Mouse (Mus musculus) spleen, adult 2 months (tissue): Measurements from ENCODE around the gene Gm35549. TPM values are rescaled to one million over a fixed set of nuclear protein-coding genes. Genes with fewer than 3 reads are reported as not detected.
"Not testable (repeated sequence)": the region's sequence is repeated elsewhere in the genome, so short reads cannot be mapped to it uniquely, and the experiment has no call there.

Experiments
- DNase-seq, 2 experiments: peaks; one replicate each; pipeline versions ENCODE4 v3.0.0 to v3.0.0-alpha.2; 2012 to 2021; ENCODE audit warnings: low spot score in 2 of 2, low read depth in 1 of 2
- H3K27ac ChIP-seq: fragments of 200-500 bp; 2 replicates; pipeline ENCODE4 v1.5.1; 2012; ENCODE audit warnings: low read length, inconsistent platforms; ENCODE audit not compliant: insufficient read depth
- H3K27me3 ChIP-seq: fragments of 200-500 bp; 2 replicates; pipeline ENCODE4 v1.6.1; 2012; ENCODE audit warnings: mild to moderate bottlenecking, moderate library complexity, low read length, inconsistent platforms; ENCODE audit not compliant: control insufficient read depth, insufficient read depth
- H3K36me3 ChIP-seq: fragments of 200-500 bp; 2 replicates; pipeline ENCODE4 v1.6.1; 2012; ENCODE audit warnings: mild to moderate bottlenecking, low read length, inconsistent platforms; ENCODE audit not compliant: control insufficient read depth, insufficient read depth
- H3K4me1 ChIP-seq: fragments of 200-500 bp; 2 replicates; pipeline ENCODE4 v1.6.1; 2011; ENCODE audit warnings: inconsistent platforms; ENCODE audit not compliant: control insufficient read depth, insufficient read depth, insufficient read length
- H3K4me3 ChIP-seq: fragments of 200-500 bp; 2 replicates; pipeline ENCODE4 v1.5.1; 2011; ENCODE audit warnings: mild to moderate bottlenecking, inconsistent platforms; ENCODE audit not compliant: insufficient read depth, insufficient read length; ENCODE audit errors: extremely low read depth
- CTCF ChIP-seq: fragments of 200-500 bp; IDR thresholded peaks from 2 replicates; pipeline ENCODE4 v1.5.1; 2011; ENCODE audit warnings: mild to moderate bottlenecking, inconsistent platforms; ENCODE audit not compliant: insufficient read depth, insufficient read length, insufficient replicate concordance; ENCODE audit errors: extremely low read depth
- POLR2A ChIP-seq: fragments of 200-500 bp; IDR thresholded peaks from 2 replicates; pipeline ENCODE4 v1.6.1; 2011; ENCODE audit warnings: low read depth, low read length, inconsistent platforms
- whole genome bisulfite sequencing: fragments of 180-500 bp; shearing (Covaris S2); methylation state at CpG from one replicate; pipeline ENCODE4 v1.1.7; 2018; 5-methylcytosine and 5-hydroxymethylcytosine counted together
- polyA plus RNA-seq: library from polyadenylated mRNA; depleted of rRNA; stranded (reverse); fragments of >200 nt; gene quantifications from 2 replicates; pipeline ENCODE4 v1.2.3, GENCODE M21; 2012

The Gm35549 gene
- polyA plus RNA-seq, 1 experiment: not detected

DNA sequence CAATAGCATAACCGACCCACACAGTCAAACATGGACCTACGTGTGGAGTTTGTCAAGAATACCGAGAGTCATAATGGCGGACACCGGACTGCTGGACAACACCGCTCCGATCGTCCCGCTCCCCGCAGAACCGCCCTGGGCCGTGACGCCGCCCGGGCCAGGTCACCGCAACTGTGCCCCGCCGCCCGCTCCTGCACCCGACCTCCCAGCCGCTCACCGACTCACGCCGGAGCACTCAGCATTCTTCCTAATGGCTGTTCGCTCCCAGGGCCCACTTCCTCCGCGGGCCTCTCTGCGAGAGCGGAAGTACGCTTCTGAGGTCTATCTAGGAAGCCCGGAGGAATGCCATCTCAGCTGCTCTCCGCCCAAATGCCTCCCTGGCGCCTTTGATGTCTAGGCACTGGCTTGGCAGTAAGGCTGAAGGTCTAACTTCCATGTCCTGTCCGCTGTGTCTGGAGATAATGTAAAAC lies 21.9 kb upstream of the Gm35549 start, which contains the start of gene Zfp445:
Gene Zfp445 (minus strand): TSS at position 310 of the 470 bp plus-strand sequence.
- peak within 1 kb of the TSS; percentile 85 for H3K27ac ChIP-seq
- TF ChIP-seq CTCF (no peak), POLR2A (no peak; the same call in 1 of the 2 replicates)
- WGBS: 2% methylated on average over 34 of the region's 34 CpGs
- no peaks in the 10 kb centered on the region for H3K27me3 ChIP-seq
- H3K36me3 ChIP-seq: peaks cover 13% of the 10 kb centered on the region
- H3K4me3 ChIP-seq: peak within 1 kb of the TSS; percentile 99
- peak; percentile 74 to 75 for DNase-seq
- peaks cover 4% of the 10 kb centered on the region; the same call in 1 of the 2 replicates for H3K4me1 ChIP-seq

DNA sequence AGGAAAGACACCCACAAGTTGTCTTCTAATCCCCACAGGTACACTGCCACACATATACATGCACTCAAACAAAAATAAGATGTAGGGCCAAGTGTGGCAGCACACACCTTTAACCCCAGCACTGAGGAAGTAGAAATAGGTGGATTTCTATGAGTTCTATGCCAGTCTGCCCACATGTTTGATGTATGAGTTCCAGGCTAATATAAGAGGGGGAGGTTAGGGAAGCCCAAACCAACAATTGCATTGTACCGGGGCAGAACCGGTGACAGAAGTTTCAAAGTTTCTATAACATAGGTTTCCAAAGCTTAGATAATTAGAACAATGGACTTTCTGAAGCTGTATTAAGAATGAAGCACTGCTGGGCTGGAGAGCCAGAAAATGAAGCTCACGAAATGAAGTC lies 21.0 kb upstream of the Gm35549 start:
- 67% methylated on average over 3 of the region's 3 CpGs for WGBS
- Histone ChIP-seq H3K4me1 (peaks cover 4% of the 10 kb centered on the region; the same call in 1 of the 2 replicates), H3K27ac (no peak overlapping the region), H3K27me3 (no peaks in the 10 kb centered on the region), H3K4me3 (peak overlapping the region; percentile 46), H3K36me3 (peaks cover 18% of the 10 kb centered on the region)
- DNase-seq: no peak
- TF ChIP-seq CTCF: no peak
- TF ChIP-seq POLR2A: no peak

DNA sequence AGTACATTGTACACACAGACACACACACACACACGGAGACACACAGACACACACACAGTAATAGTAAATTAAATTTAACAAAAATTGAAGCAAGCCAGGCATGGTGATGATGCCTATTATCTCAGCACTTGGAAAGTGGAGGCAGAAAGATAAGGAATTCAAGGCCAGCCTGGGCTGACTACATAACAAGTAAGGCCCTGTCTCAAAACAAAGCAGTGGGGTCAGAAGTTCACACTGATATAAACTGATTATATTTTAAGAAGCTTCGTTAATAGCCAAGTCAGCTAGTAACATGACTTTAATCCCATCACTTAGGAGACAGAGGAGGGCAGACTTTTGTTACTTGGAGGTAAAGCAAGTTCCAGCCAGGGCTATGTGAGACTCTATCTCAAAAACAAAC lies 19.9 kb upstream of the Gm35549 start:
- peaks cover 28% of the 10 kb centered on the region for H3K36me3 ChIP-seq
- 84% methylated on average over 2 of the region's 2 CpGs for WGBS
- no peak overlapping the region for H3K27ac ChIP-seq
- H3K4me3 ChIP-seq: no peak overlapping the region
- H3K27me3 ChIP-seq: no peaks in the 10 kb centered on the region
- DNase-seq: no peak
- H3K4me1 ChIP-seq: peaks cover 4% of the 10 kb centered on the region; the same call in 1 of the 2 replicates
- TF ChIP-seq POLR2A (no peak), CTCF (no peak)

DNA sequence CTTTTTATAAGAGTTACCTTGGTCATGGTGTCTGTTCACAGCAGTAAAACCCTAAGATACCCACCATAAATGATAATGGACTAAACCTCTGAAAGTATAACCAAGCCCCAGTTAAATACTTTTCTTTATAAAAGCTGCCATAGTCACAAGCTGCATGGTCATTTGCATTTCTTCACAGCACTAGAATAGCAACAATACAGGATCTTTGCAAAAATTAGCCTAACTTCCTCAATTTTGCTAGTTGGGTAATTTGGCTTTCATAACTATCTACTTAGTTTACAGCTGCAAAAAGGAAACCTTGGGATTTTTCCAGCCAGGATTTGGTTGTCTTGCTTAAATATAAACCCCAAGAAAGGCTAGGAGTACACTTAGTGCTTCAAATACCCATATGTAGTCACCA lies 16.9 kb upstream of the Gm35549 start:
- Histone ChIP-seq H3K27ac (no peak overlapping the region), H3K36me3 (peaks cover 53% of the 10 kb centered on the region), H3K27me3 (no peaks in the 10 kb centered on the region), H3K4me3 (no peak overlapping the region), H3K4me1 (peaks cover 4% of the 10 kb centered on the region; the same call in 1 of the 2 replicates)
- TF ChIP-seq POLR2A: no peak
- no peak for TF ChIP-seq CTCF
- no peak for DNase-seq

DNA sequence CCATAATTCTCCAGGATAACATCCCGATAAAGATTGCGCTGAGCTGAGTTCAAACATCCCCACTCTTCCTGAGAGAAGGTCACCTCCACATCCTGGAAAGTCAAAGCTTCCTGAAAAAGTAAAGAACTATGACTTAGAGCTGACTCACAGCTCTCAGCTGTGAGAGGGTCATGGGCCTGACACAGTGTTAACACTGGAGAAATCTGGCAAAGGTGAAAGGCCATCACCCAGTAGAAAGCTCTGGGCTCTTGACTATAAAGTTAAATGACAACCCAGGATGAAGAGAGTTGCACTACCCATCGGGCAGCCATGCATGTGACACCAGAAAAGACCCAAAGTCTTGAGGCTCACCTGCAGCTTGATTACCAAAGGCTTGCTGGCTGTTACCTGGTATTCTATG lies 12.9 kb upstream of the Gm35549 start:
- 94% methylated on average over 3 of the region's 3 CpGs for WGBS

DNA sequence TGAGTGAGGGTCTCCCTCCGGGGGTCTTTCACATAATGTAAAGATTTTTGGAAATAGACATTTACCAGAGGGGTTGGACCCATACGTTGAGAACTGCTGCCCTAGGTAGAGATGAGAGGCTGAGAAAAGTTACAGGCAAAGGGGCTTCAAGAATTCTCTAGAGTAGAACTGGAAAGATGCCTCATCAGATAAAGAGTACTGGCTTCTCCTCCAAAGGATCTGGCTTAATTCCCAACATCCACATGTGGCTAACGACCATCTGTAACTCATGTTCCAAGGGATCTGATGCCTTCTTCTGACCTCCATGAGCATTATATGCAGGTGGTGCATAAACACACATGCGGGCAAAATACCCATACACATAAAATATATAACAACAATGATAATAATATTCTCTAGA lies 11.8 kb upstream of the Gm35549 start:
- DNase-seq: no peak

More for the DNA sequence above, 12.9 kb upstream of the Gm35549 start:
- Histone ChIP-seq H3K27ac (no peak overlapping the region), H3K4me1 (no peaks in the 10 kb centered on the region), H3K27me3 (no peaks in the 10 kb centered on the region), H3K4me3 (no peak overlapping the region), H3K36me3 (peaks cover 78% of the 10 kb centered on the region)
- TF ChIP-seq CTCF (no peak), POLR2A (no peak)
- no peak for DNase-seq

DNA sequence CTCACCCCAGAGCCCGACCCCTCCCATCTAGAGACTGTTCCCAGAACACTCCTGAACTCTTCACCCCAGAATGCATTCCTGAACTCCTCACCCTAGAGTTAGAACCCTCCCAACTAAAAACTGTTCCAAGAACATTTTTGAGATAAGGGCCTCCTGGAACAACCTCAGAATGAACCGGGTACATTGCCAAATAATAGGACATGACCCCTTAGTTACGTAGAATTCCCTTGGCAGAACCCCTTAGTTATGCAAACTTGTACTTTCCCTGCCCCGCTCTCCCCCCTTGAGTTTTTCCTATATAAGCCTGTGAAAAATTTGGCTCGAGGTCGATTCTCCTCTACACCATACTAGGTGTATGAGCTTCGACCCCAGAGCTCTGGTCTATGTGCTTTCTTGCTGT lies 11.3 kb upstream of the Gm35549 start:
- DNase-seq, H3K27me3 ChIP-seq, H3K4me1 ChIP-seq, H3K4me3 ChIP-seq, H3K27ac ChIP-seq: not testable (repeated sequence)
- peaks cover 66% of the 10 kb centered on the region for H3K36me3 ChIP-seq
- 93% methylated on average over 2 of the region's 7 CpGs for WGBS

More for the DNA sequence above, 11.8 kb upstream of the Gm35549 start:
- Histone ChIP-seq H3K27me3 (no peaks in the 10 kb centered on the region), H3K4me3 (no peak overlapping the region), H3K36me3 (peaks cover 68% of the 10 kb centered on the region), H3K4me1 (no peaks in the 10 kb centered on the region), H3K27ac (no peak overlapping the region)
- 94% methylated on average over 4 of the region's 4 CpGs for WGBS
- TF ChIP-seq CTCF (no peak), POLR2A (no peak)

DNA sequence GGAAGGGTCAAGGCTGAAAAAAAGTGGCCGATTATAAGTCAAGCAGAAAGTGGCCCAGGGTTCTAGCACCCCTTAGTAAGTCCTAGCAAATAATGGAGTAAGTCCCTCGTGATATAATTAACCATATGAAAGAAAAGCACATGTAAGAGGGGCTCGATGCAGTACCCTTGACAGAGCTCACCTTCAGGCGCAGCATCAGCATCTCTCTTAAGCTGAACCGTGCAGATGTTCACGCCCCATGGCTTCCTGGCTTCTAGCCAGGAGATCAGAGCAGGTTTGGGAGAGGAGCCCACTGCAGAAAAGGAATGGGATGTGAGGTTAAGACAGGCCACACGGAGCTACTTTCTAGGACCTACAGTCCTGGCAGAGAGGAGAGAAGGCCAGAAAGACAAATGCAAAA lies 10.7 kb upstream of the Gm35549 start:
- no peak for DNase-seq
- peaks cover 61% of the 10 kb centered on the region for H3K36me3 ChIP-seq
- no peak overlapping the region for H3K4me3 ChIP-seq
- WGBS: 97% methylated on average over 7 of the region's 7 CpGs
- no peaks in the 10 kb centered on the region for H3K4me1 ChIP-seq
- no peak for TF ChIP-seq POLR2A
- no peaks in the 10 kb centered on the region for H3K27me3 ChIP-seq
- H3K27ac ChIP-seq: no peak overlapping the region

DNA sequence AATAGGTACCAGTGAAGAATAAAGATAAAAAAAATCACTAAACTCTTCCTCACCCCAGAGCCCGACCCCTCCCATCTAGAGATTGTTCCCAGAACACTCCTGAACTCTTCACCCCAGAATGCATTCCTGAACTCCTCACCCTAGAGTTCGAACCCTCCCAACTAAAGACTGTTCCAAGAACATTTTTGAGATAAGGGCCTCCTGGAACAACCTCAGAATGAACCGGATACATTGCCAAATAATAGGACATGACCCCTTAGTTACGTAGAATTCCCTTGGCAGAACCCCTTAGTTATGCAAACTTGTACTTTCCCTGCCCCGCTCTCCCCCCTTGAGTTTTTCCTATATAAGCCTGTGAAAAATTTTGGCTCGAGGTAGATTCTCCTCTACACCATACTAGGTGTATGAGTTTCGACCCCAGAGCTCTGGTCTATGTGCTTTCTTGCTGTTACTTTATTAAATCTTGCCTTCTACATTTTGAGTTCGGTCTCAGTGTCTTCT lies 4.0 kb upstream of the Gm35549 start:
- not testable (repeated sequence) for H3K4me1 ChIP-seq, DNase-seq, H3K36me3 ChIP-seq, H3K4me3 ChIP-seq, H3K27me3 ChIP-seq, H3K27ac ChIP-seq
- 89% methylated on average over 8 of the region's 8 CpGs for WGBS
